8 mouse cellular contexts compared by ENCODE assay signal in genomic region chr7:118532519-118533177, GRCm38 (mm10). TPM values are rescaled to one million over a fixed set of nuclear protein-coding genes. Genes with fewer than 3 reads are reported as not detected.
DNase-seq lines count a peak whose midpoint lies in the region; ATAC-seq and TF ChIP-seq lines count a peak whose summit lies in the region.

No protein-coding gene starts in this region.

- H3K27ac ChIP-seq in hindbrain, embryonic 10.5 days = peak overlapping the region; percentile 99
- peak overlapping the region; percentile 93 for H3K27ac ChIP-seq in lung, embryonic 15.5 days

- CTCF ChIA-PET in Patski (lab: Charles Lee) = interaction anchor here (1.4 to 1.6 kb wide), 3 partner anchors 13 to 16 kb away, joined by 4 to 7 read pairs (median 6); no protein-coding TSS in a partner anchor

- DNase-seq in Patski (ENCODE audit: low read depth, low spot score) = peak; percentile 75
- peak; percentile 99 for DNase-seq in cerebellum, adult 9-10 months
- peak; percentile 97 for DNase-seq in hindbrain, embryonic 10.5 days (ENCODE audit: low spot score)
- DNase-seq in layer of hippocampus, adult 9-10 months (ENCODE audit: low spot score) = peak; percentile 98
- DNase-seq in ovary, postnatal 10 days (ENCODE audit: low spot score) = peak; percentile 4
- DNase-seq in thymus, postnatal 10 days (ENCODE audit: low spot score in 2 of 2) = peak; percentile 96

- no peak for TF ChIP-seq CTCF in Patski (IDR thresholded peaks at IDR 0.05)

- under 1% methylated on average over 36 of the region's 36 CpGs for WGBS in hindbrain, embryonic 10.5 days
- WGBS in lung, embryonic 15.5 days = under 1% methylated on average over 36 of the region's 36 CpGs

- H3K4me2 ChIP-seq in lung, embryonic 15.5 days = peak overlapping the region; percentile 66

- peak overlapping the region; percentile 79 for H3K4me3 ChIP-seq in hindbrain, embryonic 10.5 days
- H3K4me3 ChIP-seq in lung, embryonic 15.5 days = peak overlapping the region; percentile 71

- POLR2A ChIA-PET in Patski (lab: Charles Lee) = interaction anchor here (1.3 to 1.8 kb wide), 2 partner anchors 33 to 84 kb away, joined by 3 to 5 read pairs; partner anchors contain the start of gene Syt17

- in situ Hi-C loops in Patski (cut with MboI; ENCODE audit: low pct_unique_long_range_greater_than_20kb) = no loop called here

- H3K27me3 ChIP-seq in Patski = no peaks in the 10 kb centered on the region
- no peaks in the 10 kb centered on the region for H3K27me3 ChIP-seq in hindbrain, embryonic 10.5 days (ENCODE audit: insufficient read depth, poor library complexity, severe bottlenecking)
- H3K27me3 ChIP-seq in lung, embryonic 15.5 days = no peaks in the 10 kb centered on the region

- peaks cover 12% of the 10 kb centered on the region for H3K4me1 ChIP-seq in hindbrain, embryonic 10.5 days (replicated peaks)
- peaks cover 3% of the 10 kb centered on the region; the same call in 1 of the 2 replicates for H3K4me1 ChIP-seq in lung, embryonic 15.5 days

- H3K9me3 ChIP-seq in hindbrain, embryonic 10.5 days = no peaks in the 10 kb centered on the region
- no peaks in the 10 kb centered on the region for H3K9me3 ChIP-seq in lung, embryonic 15.5 days

- H3K9ac ChIP-seq in lung, embryonic 15.5 days = peak overlapping the region; percentile 66

- peak; percentile 89 for ATAC-seq in Patski
- ATAC-seq in frontal cortex, adult (ENCODE audit: low TSS enrichment) = peak; percentile 92
- ATAC-seq in lung, embryonic 15.5 days (ENCODE audit: borderline replicate concordance, extremely low read depth, low FRiP score, low TSS enrichment) = peak; percentile 93

- H3K36me3 ChIP-seq in hindbrain, embryonic 10.5 days = peaks cover 22% of the 10 kb centered on the region
- H3K36me3 ChIP-seq in lung, embryonic 15.5 days = peaks cover 9% of the 10 kb centered on the region; the same call in 1 of the 2 replicates

RNA-seq across cellular contexts. Expression of gene Coq7, which starts 0.5 kb away (rescaled TPM):
- polyA plus RNA-seq in Patski (2021) = 61.7 TPM
- polyA plus RNA-seq in hindbrain, embryonic 10.5 days (2016; fragmentation: Nextera tagmentation; extraction: Ambion mirVana) = 122 and 128 TPM in 2 replicates
- 115 and 130 TPM in 2 replicates for polyA plus RNA-seq in lung, embryonic 15.5 days (2015; fragmentation: Nextera tagmentation; extraction: Ambion mirVana)

RNA-seq across cellular contexts. Expression of gene Itpripl2, which starts 40.9 kb away (rescaled TPM):
- 23.7 TPM for polyA plus RNA-seq in Patski (2021)
- 0.93 and 1.1 TPM in 2 replicates for polyA plus RNA-seq in hindbrain, embryonic 10.5 days (2016; fragmentation: Nextera tagmentation; extraction: Ambion mirVana)
- 7.4 and 8.1 TPM in 2 replicates for polyA plus RNA-seq in lung, embryonic 15.5 days (2015; fragmentation: Nextera tagmentation; extraction: Ambion mirVana)

RNA-seq across cellular contexts. Expression of gene Tmc7, which starts 51.9 kb away (rescaled TPM):
- polyA plus RNA-seq in Patski (2021) = 0.24 TPM
- 8.4 and 8.6 TPM in 2 replicates for polyA plus RNA-seq in hindbrain, embryonic 10.5 days (2016; fragmentation: Nextera tagmentation; extraction: Ambion mirVana)
- 2.3 TPM in 2 replicates for polyA plus RNA-seq in lung, embryonic 15.5 days (2015; fragmentation: Nextera tagmentation; extraction: Ambion mirVana)

Comparison
In these comparisons a context has a peak if more than half of its experiments do, and no peak if none do; other contexts are left out.
1. Peak in every context shown above with its lines: DNase-seq, ATAC-seq, H3K4me3 ChIP-seq and H3K27ac ChIP-seq.
2. DNase-seq: peak in every context shown above with its lines; median percentile 99 in cerebellum, adult 9-10 months; 98 in layer of hippocampus, adult 9-10 months; 97 in hindbrain, embryonic 10.5 days; 96 in thymus, postnatal 10 days; 75 in Patski; 4 in ovary, postnatal 10 days.